Mouse (Mus musculus): ENCODE results near the gene Sfmbt2.

DNA sequence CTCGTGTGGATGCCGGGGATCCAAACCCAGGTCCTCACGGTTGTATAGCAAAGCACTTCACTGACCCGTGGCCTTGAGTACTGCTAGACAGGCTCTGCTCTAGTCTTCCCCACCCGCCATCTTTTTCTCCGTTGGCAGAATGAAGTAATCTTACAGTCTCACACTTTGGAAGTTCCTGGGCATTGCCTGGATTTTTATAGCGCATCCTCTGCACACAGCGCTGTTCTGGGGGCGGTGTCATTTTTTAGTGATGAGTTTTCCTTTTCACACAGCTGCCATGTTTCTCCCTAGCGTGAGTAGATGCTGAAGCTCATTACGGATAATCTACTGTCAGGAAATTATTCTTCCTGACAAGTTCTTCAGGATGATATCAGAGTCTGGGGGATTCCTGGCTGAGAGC, 24.8 kb downstream of the Sfmbt2 start:
- TF ChIP-seq EP300 (IDR thresholded peaks at IDR 0.05; ENCODE audit: low read length) (no peak), POLR2A (IDR thresholded peaks at IDR 0.05; ENCODE audit: low read depth, low read length) (no peak), ZC3H11A (IDR thresholded peaks at IDR 0.05; ENCODE audit: low read depth, low read length) (no peak), MAX (IDR thresholded peaks at IDR 0.05; ENCODE audit: low read length) (no peak), NRF1 (IDR thresholded peaks at IDR 0.05; ENCODE audit: low read depth, low read length) (no peak), TCF12 (IDR thresholded peaks at IDR 0.05; ENCODE audit: low read depth, low read length) (no peak), CTCF (conservative IDR thresholded peaks at IDR 0.05 in 1 of 2, IDR thresholded peaks at IDR 0.05 in 1 of 2; ENCODE audit: low read depth in 2 of 2, low read length in 2 of 2) (no peak), MAFK (IDR thresholded peaks at IDR 0.05; ENCODE audit: insufficient replicate concordance, low read length) (no peak)

Data from CH12.LX (cell line).